Mouse (Mus musculus) yolk sac, embryonic 10.5 days (tissue): Measurements from ENCODE around the gene Gm8082.
"Not testable (repeated sequence)": the region's sequence is repeated elsewhere in the genome, so short reads cannot be mapped to it uniquely, and the experiment has no call there.

Source experiments
- DNase-seq: peaks from one replicate; pipeline ENCODE4 v3.0.0-alpha.2; 2017; ENCODE audit warnings: low spot score

The Gm8082 gene

GRCm38 (mm10) chr14:42993524-42993923, at the start of gene Gm8082:
Gene Gm8082, minus strand, starts transcription at chr14:42993624.
- not testable (repeated sequence) for DNase-seq

GRCm38 (mm10) chr14:43015528-43015927, 22.1 kb upstream of the Gm8082 start, which contains the start of gene Gm10376:
Gene Gm10376, minus strand, starts transcription at chr14:43015628.
- DNase-seq, result not testable (repeated sequence)
